Mouse (Mus musculus): Measurements from ENCODE around the gene Zfhx3.

GRCm38 (mm10) chr8:108305368-108305767, 362.9 kb downstream of the Zfhx3 start:
- no peak for TF ChIP-seq CTCF (IDR thresholded peaks at IDR 0.05; ENCODE audit: low read depth, low read length)
- no peak for TF ChIP-seq POLR2A (IDR thresholded peaks at IDR 0.05; ENCODE audit: extremely low read depth, insufficient read depth, low read length)
